In genomic region chr15:10616001-10616400, GRCm38 (mm10) we compare ENCODE assay signal across 26 mouse cellular contexts. TPM values are rescaled to one million over a fixed set of nuclear protein-coding genes. Genes with fewer than 3 reads are reported as not detected.
DNase-seq lines count a peak whose midpoint lies in the region; ATAC-seq and TF ChIP-seq lines count a peak whose summit lies in the region.
"Had no signal": no experiment of that assay in that cellular context is flagged by ENCODE, and none has a peak within 500 bp of the region (broad histone marks: within the 10 kb centered on the region; RNA-seq: fewer than 3 reads in every experiment).

No protein-coding gene starts in this region.

- no peak for TF ChIP-seq EP300 in lung, postnatal 0 days (IDR thresholded peaks at IDR 0.05)

- H3K27ac ChIP-seq in hindbrain, embryonic 13.5 days: no peak overlapping the region
- H3K27ac ChIP-seq in hindbrain, embryonic 10.5 days: no peak overlapping the region
- H3K27ac ChIP-seq in lung, postnatal 0 days (ENCODE audit: low read length): no peak overlapping the region; the same call in 1 of the 2 replicates
- peak overlapping the region; percentile 82 for H3K27ac ChIP-seq in limb, embryonic 13.5 days
- no peak overlapping the region for H3K27ac ChIP-seq in gastrocnemius, adult 2 months
- H3K27ac ChIP-seq in heart, embryonic 10.5 days: no peak overlapping the region
- H3K27ac ChIP-seq: forebrain, embryonic 10.5 days; heart, embryonic 13.5 days; hindbrain, embryonic 15.5 days; intestine, embryonic 15.5 days; macrophage had no signal

- no peak overlapping the region for H3K4me2 ChIP-seq in hindbrain, embryonic 13.5 days
- no peak overlapping the region for H3K4me2 ChIP-seq in lung, postnatal 0 days (replicated peaks; ENCODE audit: low read depth, low read length)
- H3K4me2 ChIP-seq in limb, embryonic 13.5 days (replicated peaks): peak overlapping the region; percentile 0; the same call in 1 of the 2 replicates
- H3K4me2 ChIP-seq: heart, embryonic 13.5 days; hindbrain, embryonic 15.5 days; intestine, embryonic 15.5 days; liver, embryonic 13.5 days; midbrain, embryonic 11.5 days had no signal

- no peak for TF ChIP-seq CTCF in lung, postnatal 0 days (IDR thresholded peaks at IDR 0.05)
- TF ChIP-seq CTCF in gastrocnemius, adult 2 months (IDR thresholded peaks at IDR 0.05): no peak

- 81% methylated on average over 6 of the region's 6 CpGs for WGBS in hindbrain, embryonic 13.5 days
- 89% methylated on average over 6 of the region's 6 CpGs for WGBS in hindbrain, embryonic 10.5 days
- 60% methylated on average over 6 of the region's 6 CpGs for WGBS in lung, postnatal 0 days
- WGBS in limb, embryonic 13.5 days: 45% methylated on average over 6 of the region's 6 CpGs
- 62% methylated on average over 6 of the region's 6 CpGs for WGBS in heart, embryonic 10.5 days

- intact Hi-C loops in gastrocnemius, adult 2 months (cut with DNase I): no loop called here

- ATAC-seq in hindbrain, embryonic 13.5 days (ENCODE audit: low FRiP score): no peak
- peak; percentile 23; the same call in 1 of the 2 replicates for ATAC-seq in lung, postnatal 0 days
- ATAC-seq in limb, embryonic 13.5 days (ENCODE audit: low FRiP score, low read depth): no peak
- ATAC-seq: forebrain, postnatal 0 days; intestine, embryonic 15.5 days had no signal

- H3K4me3 ChIP-seq in hindbrain, embryonic 13.5 days: no peak overlapping the region
- no peak overlapping the region for H3K4me3 ChIP-seq in hindbrain, embryonic 10.5 days
- H3K4me3 ChIP-seq in lung, postnatal 0 days (ENCODE audit: low read depth, low read length): no peak overlapping the region
- no peak overlapping the region for H3K4me3 ChIP-seq in limb, embryonic 13.5 days
- no peak overlapping the region for H3K4me3 ChIP-seq in gastrocnemius, adult 2 months
- H3K4me3 ChIP-seq in heart, embryonic 10.5 days: no peak overlapping the region
- H3K4me3 ChIP-seq: forebrain, embryonic 10.5 days; heart, embryonic 13.5 days; hindbrain, embryonic 15.5 days; intestine, embryonic 15.5 days; liver, embryonic 13.5 days had no signal

- no peaks in the 10 kb centered on the region for H3K27me3 ChIP-seq in hindbrain, embryonic 13.5 days
- H3K27me3 ChIP-seq in hindbrain, embryonic 10.5 days (ENCODE audit: insufficient read depth, poor library complexity, severe bottlenecking): no peaks in the 10 kb centered on the region
- no peaks in the 10 kb centered on the region for H3K27me3 ChIP-seq in lung, postnatal 0 days (replicated peaks; ENCODE audit: insufficient read depth, low read length)
- no peaks in the 10 kb centered on the region for H3K27me3 ChIP-seq in limb, embryonic 13.5 days
- H3K27me3 ChIP-seq in heart, embryonic 10.5 days (ENCODE audit: insufficient read depth, poor library complexity, severe bottlenecking): no peaks in the 10 kb centered on the region
- H3K27me3 ChIP-seq: heart, embryonic 13.5 days; hindbrain, embryonic 15.5 days; intestine, embryonic 15.5 days; liver, embryonic 13.5 days had no signal

- DNase-seq in hindbrain, embryonic 10.5 days (ENCODE audit: low spot score): no peak
- peak; percentile 42 for DNase-seq in lung, postnatal 0 days (ENCODE audit: low spot score)
- no peak for DNase-seq in lung, postnatal 36 days
- peak; percentile 75 for DNase-seq in kidney, postnatal 10 days
- no peak for DNase-seq in gastrocnemius, adult 2 months
- no peak for DNase-seq in heart, embryonic 10.5 days (ENCODE audit: low spot score)
- DNase-seq: adrenal gland, adult 2 months; cerebellum, adult 8-10 months; forebrain, postnatal 0 days; layer of hippocampus, postnatal 36 days; liver, embryonic 13.5 days; thymus, postnatal 4 days had no signal

- H3K9ac ChIP-seq in hindbrain, embryonic 13.5 days: 0 out of 2 replicates have a peak overlapping the region, but pooled peaks have one; percentile 8
- H3K9ac ChIP-seq in lung, postnatal 0 days (replicated peaks; ENCODE audit: low read depth): no peak overlapping the region
- H3K9ac ChIP-seq in limb, embryonic 13.5 days: 0 out of 2 replicates have a peak overlapping the region, but pooled peaks have one; percentile 25
- H3K9ac ChIP-seq: forebrain, postnatal 0 days; heart, embryonic 13.5 days; hindbrain, embryonic 15.5 days; intestine, embryonic 15.5 days; liver, embryonic 13.5 days had no signal

- peaks cover 4% of the 10 kb centered on the region; the same call in 1 of the 2 replicates for H3K36me3 ChIP-seq in hindbrain, embryonic 13.5 days
- H3K36me3 ChIP-seq in hindbrain, embryonic 10.5 days: peaks cover 50% of the 10 kb centered on the region
- no peaks in the 10 kb centered on the region for H3K36me3 ChIP-seq in lung, postnatal 0 days (ENCODE audit: insufficient read depth, low read length)
- H3K36me3 ChIP-seq in limb, embryonic 13.5 days: peaks cover 15% of the 10 kb centered on the region
- H3K36me3 ChIP-seq in heart, embryonic 10.5 days: peaks cover 15% of the 10 kb centered on the region
- H3K36me3 ChIP-seq: hindbrain, embryonic 15.5 days; intestine, embryonic 15.5 days; liver, embryonic 13.5 days had no signal

- H3K9me3 ChIP-seq in hindbrain, embryonic 13.5 days: no peaks in the 10 kb centered on the region
- peaks cover 10% of the 10 kb centered on the region; the same call in 1 of the 2 replicates for H3K9me3 ChIP-seq in hindbrain, embryonic 10.5 days
- H3K9me3 ChIP-seq in lung, postnatal 0 days (ENCODE audit: low read length): peaks cover 3% of the 10 kb centered on the region; the same call in 1 of the 2 replicates
- peaks cover 7% of the 10 kb centered on the region for H3K9me3 ChIP-seq in limb, embryonic 13.5 days
- peaks cover 3% of the 10 kb centered on the region; the same call in 1 of the 2 replicates for H3K9me3 ChIP-seq in heart, embryonic 10.5 days
- H3K9me3 ChIP-seq: hindbrain, embryonic 15.5 days; intestine, embryonic 15.5 days; liver, embryonic 13.5 days had no signal

- 0 out of 2 replicates have a peak, but pooled peaks cover 5% of the 10 kb centered on the region for H3K4me1 ChIP-seq in hindbrain, embryonic 13.5 days (replicated peaks)
- no peaks in the 10 kb centered on the region for H3K4me1 ChIP-seq in hindbrain, embryonic 10.5 days (replicated peaks)
- H3K4me1 ChIP-seq in lung, postnatal 0 days (ENCODE audit: insufficient read depth, low read depth, low read length): no peaks in the 10 kb centered on the region
- peaks cover 39% of the 10 kb centered on the region for H3K4me1 ChIP-seq in limb, embryonic 13.5 days
- no peaks in the 10 kb centered on the region for H3K4me1 ChIP-seq in heart, embryonic 10.5 days
- H3K4me1 ChIP-seq: hindbrain, embryonic 15.5 days; intestine, embryonic 15.5 days; liver, embryonic 13.5 days had no signal

RNA-seq across cellular contexts. Expression of gene Ttc23l, which starts 57.5 kb away (rescaled TPM):
- not detected in 2 replicates for polyA plus RNA-seq in hindbrain, embryonic 13.5 days (2015; fragmentation: Nextera tagmentation; extraction: Ambion mirVana)
- polyA plus RNA-seq in hindbrain, embryonic 10.5 days (2016; fragmentation: Nextera tagmentation; extraction: Ambion mirVana): not detected in 2 replicates
- polyA plus RNA-seq in lung, postnatal 0 days (2015; fragmentation: Nextera tagmentation; extraction: Ambion mirVana): not detected in 2 replicates
- polyA plus RNA-seq in limb, embryonic 13.5 days (2015; fragmentation: Nextera tagmentation; extraction: Ambion mirVana): not detected in 2 replicates
- total RNA-seq in gastrocnemius, adult 2 months (2021): not detected
- polyA plus RNA-seq in heart, embryonic 10.5 days (2016; fragmentation: Nextera tagmentation; extraction: Ambion mirVana): not detected in 2 replicates
- total RNA-seq: adrenal gland, adult 2 months; common myeloid progenitor, adult 5-6 weeks; forebrain, postnatal 0 days; heart, postnatal 25 days; layer of hippocampus, adult 18-20 months; layer of hippocampus, postnatal 36 days; left cerebral cortex, postnatal 14 days had no signal
- polyA plus RNA-seq: adrenal gland, adult 2 months; forebrain, embryonic 10.5 days; forebrain, postnatal 0 days; heart, embryonic 13.5 days; hindbrain, embryonic 15.5 days; intestine, embryonic 15.5 days; liver, embryonic 13.5 days; macrophage; midbrain, embryonic 11.5 days; neural tube, embryonic 11.5 days; small intestine, adult 2 months had no signal

Comparison
In these comparisons a context has a peak if more than half of its experiments do, and no peak if none do; other contexts are left out.
1. DNase-seq: peak in lung, postnatal 0 days (single experiment) and kidney, postnatal 10 days (single experiment); none in hindbrain, embryonic 10.5 days (single experiment), lung, postnatal 36 days (single experiment), gastrocnemius, adult 2 months (single experiment) and heart, embryonic 10.5 days (single experiment).